Mouse (Mus musculus): ENCODE measurements around the gene Tgfb1. TPM values are rescaled to one million over a fixed set of nuclear protein-coding genes. Genes with fewer than 3 reads are reported as not detected.

Tgfb1 gene
- polyA plus RNA-seq, 1 experiment from 2014 or later, result 2.5 TPM

DNA sequence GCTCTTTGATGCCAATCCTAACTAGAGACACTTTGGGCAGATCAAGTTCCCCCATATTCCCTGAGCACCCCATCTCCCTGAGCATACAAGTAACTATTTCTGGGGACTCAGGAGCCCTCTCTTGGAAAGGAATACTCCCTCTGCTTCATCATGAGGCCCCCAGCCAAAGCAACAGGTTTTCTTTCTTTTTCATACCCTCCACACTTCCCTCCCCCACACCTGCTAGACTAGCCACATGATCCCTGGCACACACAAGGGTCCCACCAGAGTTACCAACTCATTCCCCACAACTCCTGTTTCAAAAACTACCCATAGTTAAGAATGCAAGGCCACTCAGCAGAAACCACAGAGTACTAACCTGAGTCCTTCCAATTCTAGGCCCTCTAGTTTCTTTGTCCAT, 66.3 kb downstream of the Tgfb1 start:
- Histone ChIP-seq H3K4me1 (peaks cover 20% of the 10 kb centered on the region), H3K4me3 (peak overlapping the region; percentile 94), H3K4me2 (replicated peaks) (peak overlapping the region; percentile 86), H3K27ac (no peak overlapping the region), H3K9ac (peak overlapping the region; percentile 98), H3K27me3 (no peaks in the 10 kb centered on the region), H3K36me3 (peaks cover 37% of the 10 kb centered on the region), H3K9me3 (no peaks in the 10 kb centered on the region)
- ATAC-seq (ENCODE audit: insufficient number of reproducible peaks, insufficient read depth, low FRiP score, low TSS enrichment), result no peak

DNA sequence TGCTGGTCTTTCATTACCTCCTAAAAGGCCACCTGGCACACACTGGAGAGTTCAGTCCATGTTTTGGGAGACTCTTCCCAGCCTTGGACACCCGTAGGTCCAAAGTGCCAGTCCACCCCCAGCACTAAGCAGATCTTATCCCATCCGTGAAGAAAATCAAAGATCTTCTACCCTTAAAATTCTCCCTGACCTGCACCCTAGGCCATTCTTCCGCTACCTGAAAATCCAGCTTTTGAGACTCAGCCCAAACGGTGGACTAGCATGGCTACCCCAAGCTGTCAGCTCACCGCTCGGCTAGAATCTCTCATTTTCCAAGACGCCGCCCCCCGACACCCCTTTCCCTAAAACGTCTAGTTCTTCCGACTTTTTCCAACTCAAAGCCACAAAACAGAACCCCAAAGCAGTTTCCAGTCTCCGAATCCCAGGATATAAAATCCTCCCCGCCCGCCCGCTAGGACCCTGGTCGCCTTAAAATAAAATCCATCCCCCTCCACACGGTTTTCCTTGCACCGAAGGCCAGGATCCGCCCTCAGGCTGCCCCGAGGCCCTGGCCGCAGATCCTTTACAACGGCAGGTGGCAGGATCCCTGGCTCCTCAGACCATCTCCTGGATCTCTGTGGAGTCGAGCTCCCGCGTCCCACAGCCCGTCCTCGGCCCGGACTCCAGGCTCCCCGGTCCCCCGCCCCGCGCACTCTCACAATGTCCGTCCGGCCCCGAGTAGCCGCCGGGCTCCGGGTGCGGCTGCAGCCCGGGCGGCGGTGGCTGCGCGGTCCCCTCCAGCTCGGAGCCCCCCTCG, 67.0 kb downstream of the Tgfb1 start:
- peak; percentile 1; the same call in 1 of the 2 replicates for ATAC-seq (ENCODE audit: insufficient number of reproducible peaks, insufficient read depth, low FRiP score, low TSS enrichment)
- peaks cover 20% of the 10 kb centered on the region for H3K4me1 ChIP-seq
- H3K4me3 ChIP-seq, result peak overlapping the region; percentile 94
- WGBS, result under 1% methylated on average over 46 of the region's 46 CpGs
- H3K4me2 ChIP-seq (replicated peaks), result peak overlapping the region; percentile 86
- H3K36me3 ChIP-seq, result peaks cover 37% of the 10 kb centered on the region
- H3K9ac ChIP-seq, result peak overlapping the region; percentile 98
- no peaks in the 10 kb centered on the region for H3K9me3 ChIP-seq
- no peaks in the 10 kb centered on the region for H3K27me3 ChIP-seq
- peak overlapping the region; percentile 98 for H3K27ac ChIP-seq

GRCm38 (mm10) chr7:25754439-25754737, 67.6 kb downstream of the Tgfb1 start:
- no peak; the same call in 1 of the 2 replicates for ATAC-seq (ENCODE audit: insufficient number of reproducible peaks, insufficient read depth, low FRiP score, low TSS enrichment)
- H3K27me3 ChIP-seq, result no peaks in the 10 kb centered on the region
- peaks cover 36% of the 10 kb centered on the region for H3K36me3 ChIP-seq
- H3K4me1 ChIP-seq, result peaks cover 20% of the 10 kb centered on the region
- peak overlapping the region; percentile 86 for H3K4me2 ChIP-seq (replicated peaks)
- no peaks in the 10 kb centered on the region for H3K9me3 ChIP-seq
- peak overlapping the region; percentile 98 for H3K27ac ChIP-seq
- H3K9ac ChIP-seq, result peak overlapping the region; percentile 98
- peak overlapping the region; percentile 94 for H3K4me3 ChIP-seq
- under 1% methylated on average over 30 of the region's 30 CpGs for WGBS

Other genes with a start within 250 kb of the Tgfb1 start
- gene Ceacam1, start 209.4 kb upstream of the Tgfb1 start, polyA plus RNA-seq (2016; fragmentation: Nextera tagmentation; extraction: Ambion mirVana), result 0.94 and 1.1 TPM in 2 replicates
- 0.06 TPM in 1 of 2 replicates, not detected in the other for gene Ceacam2, start 147.1 kb upstream of the Tgfb1 start, polyA plus RNA-seq (2016; fragmentation: Nextera tagmentation; extraction: Ambion mirVana)
- not detected in 2 replicates for gene Erich4, start 71.1 kb upstream of the Tgfb1 start, polyA plus RNA-seq (2016; fragmentation: Nextera tagmentation; extraction: Ambion mirVana)
- gene Dmac2, start 67.6 kb upstream of the Tgfb1 start, polyA plus RNA-seq (2016; fragmentation: Nextera tagmentation; extraction: Ambion mirVana), result 39.0 and 40.5 TPM in 2 replicates
- gene B3gnt8, start 60.3 kb upstream of the Tgfb1 start, polyA plus RNA-seq (2016; fragmentation: Nextera tagmentation; extraction: Ambion mirVana), result 3.4 and 3.6 TPM in 2 replicates
- 59.2 and 63.6 TPM in 2 replicates for gene Bckdha, start 28.0 kb upstream of the Tgfb1 start, polyA plus RNA-seq (2016; fragmentation: Nextera tagmentation; extraction: Ambion mirVana)
- gene Exosc5, start 27.8 kb upstream of the Tgfb1 start, polyA plus RNA-seq (2016; fragmentation: Nextera tagmentation; extraction: Ambion mirVana), result 75.6 and 80.6 TPM in 2 replicates
- 3.7 and 3.8 TPM in 2 replicates for gene Tmem91, start 11.8 kb upstream of the Tgfb1 start, polyA plus RNA-seq (2016; fragmentation: Nextera tagmentation; extraction: Ambion mirVana)
- gene B9d2, start 6.2 kb upstream of the Tgfb1 start, polyA plus RNA-seq (2016; fragmentation: Nextera tagmentation; extraction: Ambion mirVana), result 27.8 and 28.7 TPM in 2 replicates
- gene Ccdc97, start 32.1 kb downstream of the Tgfb1 start, polyA plus RNA-seq (2016; fragmentation: Nextera tagmentation; extraction: Ambion mirVana), result 23.7 and 24.6 TPM in 2 replicates
- gene Hnrnpul1, start 67.8 kb downstream of the Tgfb1 start, polyA plus RNA-seq (2016; fragmentation: Nextera tagmentation; extraction: Ambion mirVana), result 68.1 and 72.8 TPM in 2 replicates
- 71.1 and 76.0 TPM in 2 replicates for gene Axl, start 101.7 kb downstream of the Tgfb1 start, polyA plus RNA-seq (2016; fragmentation: Nextera tagmentation; extraction: Ambion mirVana)
- 4.2 and 5.3 TPM in 2 replicates for gene Cyp2s1, start 129.9 kb downstream of the Tgfb1 start, polyA plus RNA-seq (2016; fragmentation: Nextera tagmentation; extraction: Ambion mirVana)
- gene Cyp2b10, start 210.6 kb downstream of the Tgfb1 start, polyA plus RNA-seq (2016; fragmentation: Nextera tagmentation; extraction: Ambion mirVana), result not detected in 2 replicates

Measured in embryonic facial prominence, embryonic 12.5 days (tissue).